Mouse (Mus musculus) monocyte, adult 59 days (primary cell): ENCODE results near the gene Lrrc10. TPM values are rescaled to one million over a fixed set of nuclear protein-coding genes. Genes with fewer than 3 reads are reported as not detected.

Experiments
- total RNA-seq, 2 experiments: library from RNA; stranded (reverse); gene quantifications; one replicate each; pipeline ENCODE4 v1.2.4; 2023

Lrrc10 gene
- not detected for total RNA-seq

DNA sequence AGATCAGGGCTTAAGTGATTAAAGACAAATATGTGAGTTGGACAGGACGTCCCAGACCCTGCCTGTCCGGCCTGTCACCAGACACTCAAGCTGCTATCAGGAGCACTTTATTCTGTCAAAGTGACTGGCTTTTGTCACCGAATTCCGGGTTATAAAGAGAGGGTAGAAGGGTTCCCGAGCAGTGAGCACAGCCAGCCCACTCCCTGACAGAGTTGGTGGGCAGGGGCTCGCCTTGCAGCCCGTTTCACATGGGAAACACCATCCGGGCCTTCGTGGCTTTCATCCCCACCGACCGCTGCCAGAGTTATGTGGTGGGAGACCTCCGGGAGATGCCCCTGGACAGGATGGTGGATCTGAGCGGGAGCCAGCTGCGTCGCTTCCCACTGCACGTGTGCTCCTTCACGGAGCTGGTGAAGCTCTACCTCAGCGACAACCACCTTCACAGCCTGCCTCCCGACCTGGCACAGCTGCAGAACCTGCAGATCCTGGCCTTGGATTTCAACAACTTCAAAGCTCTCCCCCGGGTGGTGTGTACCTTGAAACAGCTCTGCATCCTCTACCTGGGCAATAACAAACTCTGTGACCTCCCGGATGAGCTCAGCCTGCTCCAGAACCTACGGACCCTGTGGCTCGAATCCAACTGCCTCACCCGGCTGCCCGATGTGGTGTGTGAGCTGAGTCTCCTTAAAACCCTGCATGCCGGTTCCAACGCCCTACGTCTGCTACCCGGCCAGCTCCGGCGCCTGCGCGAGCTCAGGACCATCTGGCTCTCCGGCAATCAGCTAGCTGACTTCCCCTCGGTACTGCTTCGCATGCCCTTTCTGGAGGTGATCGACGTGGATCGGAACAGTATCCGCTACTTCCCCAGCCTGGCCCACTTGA, at the start of gene Lrrc10:
Gene Lrrc10 (plus strand): TSS at position 167 of the 882 bp plus-strand sequence.

DNA sequence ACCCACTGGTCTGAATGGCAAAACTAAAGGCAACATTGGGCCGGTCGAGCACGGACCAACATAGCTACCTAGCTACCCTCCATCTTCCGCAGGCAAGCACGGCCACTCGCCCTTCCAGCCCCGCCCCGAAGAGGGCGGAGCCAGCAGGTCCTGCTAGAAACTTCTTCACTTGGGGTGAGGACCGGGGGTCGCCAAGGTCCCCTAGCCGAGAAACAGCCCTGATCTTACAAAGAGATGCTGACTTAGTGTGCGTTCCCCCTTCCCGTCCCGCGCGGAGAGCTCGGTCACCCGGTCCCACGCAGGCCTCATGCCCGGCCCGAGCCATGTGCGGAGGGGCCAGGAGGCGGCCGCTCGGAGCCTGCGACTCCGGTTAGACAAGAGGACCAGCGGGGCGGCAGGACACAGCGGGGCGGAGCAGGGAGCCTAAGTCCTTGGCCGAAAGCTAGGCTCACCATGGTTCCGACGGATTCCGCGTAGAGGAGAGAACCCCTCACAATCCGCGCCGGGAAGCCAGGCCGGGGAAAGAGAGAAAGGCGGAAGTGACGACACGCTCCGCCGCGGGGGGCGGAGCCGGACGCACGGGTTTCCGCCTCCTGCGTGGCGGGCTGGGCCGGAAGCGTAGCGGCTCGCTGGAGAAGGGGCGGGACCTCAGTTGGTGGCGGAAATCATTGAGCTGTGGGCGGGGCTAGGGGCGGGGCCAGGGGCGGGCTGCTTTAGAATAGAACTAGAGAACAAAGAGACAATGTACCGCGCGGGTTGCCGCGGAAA, 18.3 kb downstream of the Lrrc10 start, which contains the start of gene Cct2:
Gene Cct2 (minus strand): TSS at position 561 of the 768 bp plus-strand sequence.

Other genes starting within 250 kb of the Lrrc10 start
- not detected for gene Myrfl, start 148.4 kb upstream of the Lrrc10 start, total RNA-seq
- 10 to 100 TPM; 13.7 to 16.0 TPM for gene Rab3ip, start 94.6 kb upstream of the Lrrc10 start, total RNA-seq
- gene Gm10271, start 72.7 kb upstream of the Lrrc10 start, total RNA-seq: not detected
- gene Best3, start 59.0 kb upstream of the Lrrc10 start, total RNA-seq: not detected
- 100 to 1,000 TPM; 134 to 141 TPM for gene Cct2, start 18.5 kb downstream of the Lrrc10 start, total RNA-seq
- gene Frs2, start 103.2 kb downstream of the Lrrc10 start, total RNA-seq: 10 to 100 TPM; 20.8 to 22.4 TPM
- 10 to 100 TPM; 50.0 to 51.0 TPM for gene Yeats4, start 179.2 kb downstream of the Lrrc10 start, total RNA-seq
- not detected for gene 9530003J23Rik, start 193.4 kb downstream of the Lrrc10 start, total RNA-seq
- gene Lyz2, start 237.0 kb downstream of the Lrrc10 start, total RNA-seq: over 10,000 TPM; 14,740 to 17,541 TPM
- 1,000 to 10,000 TPM; 1,464 to 1,772 TPM for gene Lyz1, start 247.5 kb downstream of the Lrrc10 start, total RNA-seq